Mouse (Mus musculus): ENCODE data around the gene Slc25a44. TPM values are rescaled to one million over a fixed set of nuclear protein-coding genes. Genes with fewer than 3 reads are reported as not detected.

The Slc25a44 gene
- polyA plus RNA-seq, 1 experiment from 2014 or later, result 11.8 TPM

Small RNA genes lying within 50 kb of the gene (microRNA-seq; reads per million reads assigned to microRNA genes)
- not detected for gene Mir7011

Other genes starting within 250 kb of the Slc25a44 start
- 4.8 and 6.3 TPM in 2 replicates for gene Rhbg, start 170.4 kb downstream of the Slc25a44 start, polyA plus RNA-seq (2015; fragmentation: Nextera tagmentation; extraction: Ambion mirVana)
- gene Gm38392, start 137.9 kb downstream of the Slc25a44 start, polyA plus RNA-seq (2015; fragmentation: Nextera tagmentation; extraction: Ambion mirVana), result 0.35 TPM in 1 of 2 replicates, not detected in the other
- gene Tsacc, start 128.1 kb downstream of the Slc25a44 start, polyA plus RNA-seq (2015; fragmentation: Nextera tagmentation; extraction: Ambion mirVana), result 4.1 and 4.7 TPM in 2 replicates
- gene Cct3, start 128.0 kb downstream of the Slc25a44 start, polyA plus RNA-seq (2015; fragmentation: Nextera tagmentation; extraction: Ambion mirVana), result 213 and 227 TPM in 2 replicates
- 97.1 and 97.9 TPM in 2 replicates for gene Glmp, start 100.1 kb downstream of the Slc25a44 start, polyA plus RNA-seq (2015; fragmentation: Nextera tagmentation; extraction: Ambion mirVana)
- gene Tmem79, start 89.0 kb downstream of the Slc25a44 start, polyA plus RNA-seq (2015; fragmentation: Nextera tagmentation; extraction: Ambion mirVana), result 1.0 and 1.4 TPM in 2 replicates
- gene Smg5, start 88.9 kb downstream of the Slc25a44 start, polyA plus RNA-seq (2015; fragmentation: Nextera tagmentation; extraction: Ambion mirVana), result 27.7 and 30.8 TPM in 2 replicates
- gene Paqr6, start 60.6 kb downstream of the Slc25a44 start, polyA plus RNA-seq (2015; fragmentation: Nextera tagmentation; extraction: Ambion mirVana), result 5.9 and 7.0 TPM in 2 replicates
- gene Bglap3, start 52.4 kb downstream of the Slc25a44 start, polyA plus RNA-seq (2015; fragmentation: Nextera tagmentation; extraction: Ambion mirVana), result 0.15 and 0.69 TPM in 2 replicates
- not detected in 2 replicates for gene Bglap2, start 46.4 kb downstream of the Slc25a44 start, polyA plus RNA-seq (2015; fragmentation: Nextera tagmentation; extraction: Ambion mirVana)
- not detected in 2 replicates for gene Bglap, start 40.7 kb downstream of the Slc25a44 start, polyA plus RNA-seq (2015; fragmentation: Nextera tagmentation; extraction: Ambion mirVana)
- gene Pmf1, start 14.8 kb downstream of the Slc25a44 start, polyA plus RNA-seq (2015; fragmentation: Nextera tagmentation; extraction: Ambion mirVana), result 69.7 and 76.8 TPM in 2 replicates
- 27.0 and 29.1 TPM in 2 replicates for gene Sema4a, start 36.0 kb upstream of the Slc25a44 start, polyA plus RNA-seq (2015; fragmentation: Nextera tagmentation; extraction: Ambion mirVana)
- 123 and 131 TPM in 2 replicates for gene Lmna, start 84.8 kb upstream of the Slc25a44 start, polyA plus RNA-seq (2015; fragmentation: Nextera tagmentation; extraction: Ambion mirVana)
- 0.44 and 0.53 TPM in 2 replicates for gene Mex3a, start 107.3 kb upstream of the Slc25a44 start, polyA plus RNA-seq (2015; fragmentation: Nextera tagmentation; extraction: Ambion mirVana)
- gene Rab25, start 123.2 kb upstream of the Slc25a44 start, polyA plus RNA-seq (2015; fragmentation: Nextera tagmentation; extraction: Ambion mirVana), result 0.32 and 1.1 TPM in 2 replicates
- 98.6 and 107 TPM in 2 replicates for gene Lamtor2, start 127.9 kb upstream of the Slc25a44 start, polyA plus RNA-seq (2015; fragmentation: Nextera tagmentation; extraction: Ambion mirVana)
- gene Ubqln4, start 128.6 kb upstream of the Slc25a44 start, polyA plus RNA-seq (2015; fragmentation: Nextera tagmentation; extraction: Ambion mirVana), result 14.8 and 16.4 TPM in 2 replicates
- gene Ssr2, start 150.7 kb upstream of the Slc25a44 start, polyA plus RNA-seq (2015; fragmentation: Nextera tagmentation; extraction: Ambion mirVana), result 171 and 190 TPM in 2 replicates
- gene Arhgef2, start 180.8 kb upstream of the Slc25a44 start, polyA plus RNA-seq (2015; fragmentation: Nextera tagmentation; extraction: Ambion mirVana), result 16.4 and 20.0 TPM in 2 replicates
- gene Rxfp4, start 228.0 kb upstream of the Slc25a44 start, polyA plus RNA-seq (2015; fragmentation: Nextera tagmentation; extraction: Ambion mirVana), result not detected in 2 replicates